Mouse (Mus musculus) layer of hippocampus, adult 2 months (tissue): ENCODE data around the gene Mga. TPM values are rescaled to one million over a fixed set of nuclear protein-coding genes. Genes with fewer than 3 reads are reported as not detected.

Experiments
- DNase-seq, 2 experiments: peaks; one replicate each; pipeline ENCODE4 v3.0.0; 2022; ENCODE audit warnings: low spot score in 2 of 2
- H3K27ac ChIP-seq: fragments of 200-600 bp; 2 replicates; pipeline ENCODE4 v1.8.1; 2022
- H3K4me3 ChIP-seq: fragments of 200-600 bp; 2 replicates; pipeline ENCODE4 v1.8.1; 2022; ENCODE audit warnings: mild to moderate bottlenecking
- CTCF ChIP-seq: fragments of 200-600 bp; conservative IDR thresholded peaks from 2 replicates; pipeline ENCODE4 v1.8.1; 2022; ENCODE audit warnings: antibody characterized with exemption, mild to moderate bottlenecking, moderate library complexity
- microRNA-seq, 2 experiments: library from miRNA; unstranded; fragments of <30 nt; microRNA quantifications; one replicate each; pipeline ENCODE4 v1.2.0; 2021
- total RNA-seq, 2 experiments: library from RNA; stranded (reverse); gene quantifications; 2 replicates each; pipeline ENCODE4 v1.2.3; 2021

Mga gene
- total RNA-seq, 2 experiments from 2014 or later, result 66.6 to 72.7 TPM

DNA sequence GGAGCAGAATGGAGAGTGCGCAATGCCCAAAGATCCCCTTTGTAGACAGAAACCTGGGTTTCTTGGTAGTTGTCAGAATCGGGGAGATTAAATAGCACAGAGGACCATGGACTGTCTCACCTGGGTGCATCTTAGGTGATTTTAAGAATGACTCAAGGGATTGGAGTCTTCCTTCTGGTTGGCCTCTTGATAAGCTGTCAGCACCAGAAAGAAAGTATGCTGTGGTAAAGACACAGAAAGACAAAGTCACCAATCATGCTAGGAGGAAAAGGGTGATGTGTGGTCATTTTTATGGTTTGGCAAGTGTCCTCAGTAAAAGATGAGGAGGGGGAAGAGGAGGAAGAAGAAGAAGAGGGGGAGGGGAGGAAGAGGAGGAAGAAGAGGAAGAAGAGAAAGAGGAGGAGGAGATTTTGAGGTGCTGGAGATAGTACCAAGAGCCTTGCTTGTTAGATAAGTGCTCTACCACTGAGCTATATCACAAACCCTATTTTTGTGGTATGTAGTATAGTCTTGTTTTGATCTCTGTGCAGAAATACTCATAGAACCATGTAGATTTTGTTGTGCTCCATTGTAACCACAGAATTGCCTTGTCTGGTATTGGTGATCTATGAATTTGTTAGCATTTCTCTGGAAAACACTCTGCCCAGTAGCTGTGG, 116.9 kb downstream of the Mga start:
- no peak for DNase-seq
- TF ChIP-seq CTCF, result no peak
- Histone ChIP-seq H3K4me3 (no peak overlapping the region), H3K27ac (no peak overlapping the region)

DNA sequence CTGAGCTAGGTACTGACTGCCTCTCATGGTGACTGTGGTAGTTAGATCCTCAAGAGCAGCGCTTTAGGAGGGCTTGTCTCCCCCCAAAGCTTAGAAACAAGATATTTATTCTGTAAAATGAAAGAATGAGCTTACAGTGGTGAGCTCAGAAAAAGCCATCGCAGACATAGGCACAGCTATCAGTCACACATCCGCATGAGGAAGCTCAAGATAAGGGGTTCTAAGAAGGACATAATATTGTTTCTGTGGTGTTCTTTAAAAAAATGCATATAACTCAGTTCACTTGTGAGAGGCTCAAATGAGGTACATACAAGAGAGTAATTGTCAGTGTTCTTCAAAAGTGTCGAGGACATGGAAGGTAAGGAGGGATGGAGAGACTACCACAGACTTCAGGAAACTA, 118.9 kb downstream of the Mga start:
- Histone ChIP-seq H3K27ac (no peak overlapping the region), H3K4me3 (no peak overlapping the region)
- TF ChIP-seq CTCF, result no peak
- DNase-seq, result no peak

DNA sequence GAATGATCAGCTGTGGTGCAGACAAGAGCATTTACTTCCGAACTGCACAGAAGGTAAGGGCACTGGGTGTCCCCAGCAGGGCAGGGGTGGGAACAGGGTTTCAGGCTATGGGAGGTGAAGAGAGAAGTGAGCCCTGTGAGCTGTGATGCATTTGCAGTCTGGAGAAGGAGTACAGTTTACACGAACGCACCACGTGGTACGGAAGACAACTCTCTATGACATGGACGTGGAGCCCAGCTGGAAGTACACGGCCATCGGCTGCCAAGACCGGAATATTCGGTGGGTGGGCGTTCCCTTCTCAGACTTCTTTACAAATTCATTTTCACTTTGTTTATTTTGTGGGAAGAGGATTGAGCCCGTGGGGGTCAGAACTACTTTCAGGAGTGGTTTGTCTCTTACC, 120.6 kb downstream of the Mga start:
- no peak overlapping the region for H3K4me3 ChIP-seq
- H3K27ac ChIP-seq, result no peak overlapping the region

More for the DNA sequence above, 120.6 kb downstream of the Mga start:
- TF ChIP-seq CTCF, result no peak
- no peak for DNase-seq

Small RNA genes within 50 kb of the gene (microRNA-seq; reads per million reads assigned to microRNA genes)
- gene Mir7665, result 0 reads per million in 2 experiments

Other genes starting within 250 kb of the Mga start
- gene Ndufaf1, start 234.4 kb upstream of the Mga start, total RNA-seq, result 10 to 100 TPM; 30.7 to 31.9 TPM
- 10 to 100 TPM; 60.3 to 62.9 TPM for gene Rtf1, start 222.2 kb upstream of the Mga start, total RNA-seq
- 100 to 1,000 TPM; 265 to 270 TPM for gene Itpka, start 154.9 kb upstream of the Mga start, total RNA-seq
- 10 to 100 TPM; 13.7 to 14.3 TPM for gene Ltk, start 136.8 kb upstream of the Mga start, total RNA-seq
- gene Rpap1, start 109.7 kb upstream of the Mga start, total RNA-seq, result 10 to 100 TPM; 18.6 to 19.6 TPM
- gene Tyro3, start 99.5 kb upstream of the Mga start, total RNA-seq, result 10 to 100 TPM; 75.5 to 80.8 TPM
- 10 to 100 TPM; 43.7 to 45.6 TPM for gene Mapkbp1, start 75.5 kb downstream of the Mga start, total RNA-seq
- 1 to 10 TPM; 5.5 to 6.6 TPM for gene Jmjd7, start 130.3 kb downstream of the Mga start, total RNA-seq
- gene Gm28042, start 130.3 kb downstream of the Mga start, total RNA-seq, result 1 to 10 TPM; 1.1 to 2.4 TPM
- 1 to 10 TPM; 3.8 to 6.4 TPM for gene Pla2g4b, start 136.2 kb downstream of the Mga start, total RNA-seq